Mouse (Mus musculus) neural tube, embryonic 13.5 days (tissue): ENCODE data around the gene Odf3. TPM values are rescaled to one million over a fixed set of nuclear protein-coding genes. Genes with fewer than 3 reads are reported as not detected.

Experiments
- ATAC-seq: fragments of 200-750 bp; cut with Nextera tagmentation; 2 replicates; pipeline ENCODE4 v1.8.0; 2017; ENCODE audit warnings: low read depth, mild to moderate bottlenecking, moderate TSS enrichment, moderate library complexity
- H3K27ac ChIP-seq: fragments of 300-500 bp; sonication (generic); replicated peaks from 2 replicates; pipeline ENCODE4 v1.5.1; 2015; ENCODE audit warnings: moderate library complexity, mild to moderate bottlenecking, inconsistent platforms
- H3K27me3 ChIP-seq: fragments of 300-500 bp; sonication (generic); 2 replicates; pipeline ENCODE4 v1.6.1; 2015; ENCODE audit warnings: mild to moderate bottlenecking, inconsistent platforms
- H3K36me3 ChIP-seq: fragments of 300-500 bp; sonication (generic); 2 replicates; pipeline ENCODE4 v1.6.1; 2015; ENCODE audit warnings: mild to moderate bottlenecking, inconsistent platforms
- H3K4me1 ChIP-seq: fragments of 300-500 bp; sonication (generic); replicated peaks from 2 replicates; pipeline ENCODE4 v1.6.1; 2015; ENCODE audit warnings: inconsistent platforms
- H3K4me2 ChIP-seq: fragments of 300-500 bp; sonication (generic); 2 replicates; pipeline ENCODE4 v1.6.1; 2015; ENCODE audit warnings: inconsistent platforms, mild to moderate bottlenecking, moderate library complexity
- H3K4me3 ChIP-seq: fragments of 300-500 bp; sonication (generic); 2 replicates; pipeline ENCODE4 v1.5.1; 2015; ENCODE audit warnings: mild to moderate bottlenecking, inconsistent platforms
- H3K9ac ChIP-seq: fragments of 300-500 bp; sonication (generic); 2 replicates; pipeline ENCODE4 v1.6.1; 2015; ENCODE audit warnings: moderate library complexity, mild to moderate bottlenecking, inconsistent platforms
- H3K9me3 ChIP-seq: fragments of 300-500 bp; sonication (generic); 2 replicates; pipeline ENCODE4 v1.6.1; 2016; ENCODE audit warnings: inconsistent platforms
- WGBS: fragments of 180-500 bp; shearing (Covaris S2); methylation state at CpG from one replicate; pipeline ENCODE4 v1.1.7; 2015; 5-methylcytosine and 5-hydroxymethylcytosine counted together
- polyA plus RNA-seq: library from polyadenylated mRNA; unstranded; fragments of >200 nt; fragmentation: Nextera tagmentation; extraction: Ambion mirVana; gene quantifications from 2 replicates; pipeline ENCODE4 v1.2.1, GENCODE M21; 2015

The Odf3 gene
- polyA plus RNA-seq, result not detected in 2 replicates

DNA sequence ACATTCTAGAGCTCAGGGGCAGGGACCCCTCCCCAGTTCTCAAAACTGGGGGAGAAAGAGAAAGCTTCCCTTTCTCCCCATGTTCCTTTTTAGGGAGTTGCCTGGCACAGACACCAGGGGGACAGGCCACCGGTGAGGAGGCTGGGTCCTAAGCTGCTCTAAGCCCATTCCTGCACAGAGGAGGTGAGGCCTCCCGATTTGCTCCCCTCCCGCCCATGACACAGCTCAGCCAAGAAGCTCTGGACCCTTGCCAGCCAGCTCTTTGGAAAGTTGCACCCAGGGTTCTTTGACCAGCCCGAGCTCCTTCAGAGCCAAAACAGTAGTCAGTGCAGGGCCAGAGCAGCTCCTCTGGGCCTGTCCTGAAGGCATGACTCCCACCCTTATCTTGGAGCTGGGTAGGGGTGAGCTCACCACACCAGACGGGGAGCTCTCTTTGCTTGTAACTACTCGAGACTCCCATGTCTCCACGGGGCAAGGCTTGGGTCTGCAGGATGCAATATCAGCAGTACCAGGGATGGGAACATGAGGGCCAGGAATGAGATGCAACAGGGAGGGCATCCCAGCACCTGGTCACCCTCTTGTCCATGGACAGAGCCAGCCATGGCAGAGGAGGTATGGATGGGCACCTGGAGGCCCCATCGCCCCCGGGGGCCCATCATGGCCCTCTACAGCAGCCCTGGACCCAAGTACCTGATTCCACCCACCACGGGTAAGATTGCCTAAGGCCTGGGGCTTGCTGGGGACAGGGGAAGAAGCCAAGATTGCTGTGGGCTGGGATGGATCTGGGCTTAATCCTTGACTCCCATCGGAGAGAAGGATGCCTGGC lies at the start of gene Odf3:
TSS of gene Odf3 (plus strand) at position 51 of the 826 bp plus-strand sequence.
- H3K4me3 ChIP-seq, result no peak within 1 kb of the TSS
- ATAC-seq, result no peak
- H3K4me2 ChIP-seq, result no peak within 1 kb of the TSS
- H3K4me1 ChIP-seq, result no peaks in the 10 kb centered on the region
- no peaks in the 10 kb centered on the region for H3K9me3 ChIP-seq
- H3K9ac ChIP-seq, result peak within 1 kb of the TSS; percentile 34; the same call in 1 of the 2 replicates
- peaks cover 14% of the 10 kb centered on the region for H3K27me3 ChIP-seq
- 76% methylated on average over 11 of the region's 11 CpGs for WGBS
- H3K36me3 ChIP-seq, result peaks cover 22% of the 10 kb centered on the region
- H3K27ac ChIP-seq, result no peak within 1 kb of the TSS

DNA sequence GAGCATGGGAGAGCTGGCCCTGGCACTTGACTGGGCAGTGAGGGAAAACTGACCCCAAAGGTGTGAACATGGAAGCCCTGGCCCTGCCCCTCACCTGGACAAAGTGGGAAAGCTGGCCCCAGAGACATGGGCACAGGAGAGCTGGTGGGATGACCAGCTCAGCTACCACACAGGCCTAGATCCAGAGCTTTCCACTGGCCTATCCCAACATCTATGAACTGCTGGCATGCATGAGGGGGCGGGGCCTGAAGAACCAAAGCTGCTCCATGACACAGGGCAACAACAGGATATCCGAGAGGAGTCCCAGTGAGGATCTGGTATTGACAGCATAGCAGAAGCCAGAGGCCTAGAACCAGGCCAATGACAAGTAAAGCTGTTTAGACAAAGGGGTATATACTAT lies 49.4 kb upstream of the Odf3 start:
- H3K27ac ChIP-seq, result no peak overlapping the region
- no peaks in the 10 kb centered on the region for H3K4me1 ChIP-seq
- H3K4me2 ChIP-seq, result no peak overlapping the region
- H3K9ac ChIP-seq, result no peak overlapping the region
- no peaks in the 10 kb centered on the region for H3K36me3 ChIP-seq
- 64% methylated on average over 2 of the region's 2 CpGs for WGBS
- no peak for ATAC-seq
- no peak overlapping the region for H3K4me3 ChIP-seq
- no peaks in the 10 kb centered on the region for H3K27me3 ChIP-seq
- H3K9me3 ChIP-seq, result no peaks in the 10 kb centered on the region

GRCm38 (mm10) chr7:140802629-140803028 lies 45.0 kb upstream of the Odf3 start:
- ATAC-seq, result no peak
- WGBS, result 61% methylated on average over 6 of the region's 6 CpGs
- H3K4me1 ChIP-seq, result no peaks in the 10 kb centered on the region

GRCm38 (mm10) chr7:140805704-140806103 lies 41.9 kb upstream of the Odf3 start:
- Histone ChIP-seq H3K4me3 (no peak overlapping the region), H3K4me2 (no peak overlapping the region), H3K27ac (no peak overlapping the region), H3K36me3 (peaks cover 12% of the 10 kb centered on the region), H3K4me1 (no peaks in the 10 kb centered on the region), H3K9me3 (no peaks in the 10 kb centered on the region), H3K27me3 (no peaks in the 10 kb centered on the region), H3K9ac (no peak overlapping the region)
- no peak for ATAC-seq
- 22% methylated on average over 1 of the region's 1 CpGs for WGBS

More at GRCm38 (mm10) chr7:140802629-140803028, 45.0 kb upstream of the Odf3 start:
- no peak overlapping the region for H3K4me2 ChIP-seq
- no peaks in the 10 kb centered on the region for H3K9me3 ChIP-seq
- H3K27me3 ChIP-seq, result no peaks in the 10 kb centered on the region
- H3K36me3 ChIP-seq, result peaks cover 6% of the 10 kb centered on the region
- H3K27ac ChIP-seq, result no peak overlapping the region
- H3K9ac ChIP-seq, result no peak overlapping the region
- no peak overlapping the region for H3K4me3 ChIP-seq

- Histone ChIP-seq H3K9ac (no peak overlapping the region), H3K4me3 (no peak overlapping the region), H3K36me3 (peaks cover 41% of the 10 kb centered on the region), H3K27me3 (no peaks in the 10 kb centered on the region), H3K4me1 (no peaks in the 10 kb centered on the region), H3K9me3 (no peaks in the 10 kb centered on the region), H3K4me2 (no peak overlapping the region), H3K27ac (no peak overlapping the region)
- 94% methylated on average over 6 of the region's 6 CpGs for WGBS
- no peak for ATAC-seq
Observed at GRCm38 (mm10) chr7:140810496-140810895, 37.1 kb upstream of the Odf3 start.

DNA sequence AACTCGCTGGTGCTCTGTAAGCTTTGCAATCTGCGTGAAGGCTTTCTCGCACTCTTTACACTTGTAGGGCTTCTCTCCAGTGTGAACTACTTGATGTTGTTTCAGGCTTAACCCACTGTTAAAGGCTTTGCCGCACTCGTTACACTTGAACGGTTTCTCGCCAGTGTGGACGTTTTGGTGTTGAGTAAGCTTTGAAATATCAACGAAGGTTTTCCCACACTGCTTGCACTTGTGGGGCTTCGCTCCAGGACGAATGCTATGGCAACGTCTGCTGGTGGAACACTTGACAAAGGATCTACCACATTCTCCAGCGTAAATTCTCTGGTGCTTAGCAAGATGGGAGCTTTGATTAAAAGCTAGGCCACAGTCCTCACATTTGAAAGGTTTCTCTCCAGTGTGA lies 35.9 kb upstream of the Odf3 start:
- 89% methylated on average over 13 of the region's 13 CpGs for WGBS
- H3K27me3 ChIP-seq, result no peaks in the 10 kb centered on the region
- no peak overlapping the region for H3K4me2 ChIP-seq
- no peaks in the 10 kb centered on the region for H3K9me3 ChIP-seq
- no peak for ATAC-seq
- no peaks in the 10 kb centered on the region for H3K4me1 ChIP-seq
- no peak overlapping the region for H3K27ac ChIP-seq
- no peak overlapping the region for H3K9ac ChIP-seq
- peaks cover 41% of the 10 kb centered on the region for H3K36me3 ChIP-seq
- no peak overlapping the region for H3K4me3 ChIP-seq

DNA sequence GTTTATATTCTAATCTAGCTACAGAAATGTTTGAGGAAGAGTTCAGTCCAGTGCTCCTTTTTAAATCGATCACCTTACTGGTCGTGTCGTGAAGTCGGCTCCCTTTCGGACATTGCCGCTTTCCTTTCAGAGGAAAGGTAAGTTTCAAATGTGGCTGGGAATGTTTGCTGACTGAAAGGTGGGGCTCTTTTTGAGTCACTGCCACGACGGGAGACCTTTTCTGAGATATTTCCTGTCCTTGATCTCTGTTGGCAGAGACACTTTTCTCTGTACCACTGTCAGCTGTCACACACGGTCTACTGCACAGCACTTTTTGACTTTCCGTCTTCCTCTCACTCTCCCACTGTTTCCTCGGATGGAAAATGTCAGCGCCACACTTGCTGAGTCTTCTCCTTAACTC lies 34.8 kb upstream of the Odf3 start:
- no peak overlapping the region for H3K4me3 ChIP-seq
- H3K36me3 ChIP-seq, result peaks cover 41% of the 10 kb centered on the region
- WGBS, result 92% methylated on average over 12 of the region's 12 CpGs
- H3K9me3 ChIP-seq, result no peaks in the 10 kb centered on the region
- H3K27me3 ChIP-seq, result no peaks in the 10 kb centered on the region
- ATAC-seq, result no peak
- no peak overlapping the region for H3K27ac ChIP-seq
- no peaks in the 10 kb centered on the region for H3K4me1 ChIP-seq
- H3K4me2 ChIP-seq, result no peak overlapping the region
- no peak overlapping the region for H3K9ac ChIP-seq

GRCm38 (mm10) chr7:140820173-140820572 lies 27.4 kb upstream of the Odf3 start:
- Histone ChIP-seq H3K4me1 (peaks cover 18% of the 10 kb centered on the region), H3K27me3 (0 out of 2 replicates have a peak, but pooled peaks cover 4% of the 10 kb centered on the region), H3K9ac (no peak overlapping the region), H3K4me2 (peak overlapping the region; percentile 66), H3K4me3 (0 out of 2 replicates have a peak overlapping the region, but pooled peaks have one; percentile 5), H3K9me3 (no peaks in the 10 kb centered on the region), H3K36me3 (peaks cover 11% of the 10 kb centered on the region), H3K27ac (no peak overlapping the region)
- 48% methylated on average over 4 of the region's 4 CpGs for WGBS
- ATAC-seq, result no peak

GRCm38 (mm10) chr7:140821305-140821652 lies 26.3 kb upstream of the Odf3 start:
- Histone ChIP-seq H3K4me2 (peak overlapping the region; percentile 66), H3K27ac (peak overlapping the region; percentile 90), H3K27me3 (0 out of 2 replicates have a peak, but pooled peaks cover 4% of the 10 kb centered on the region), H3K9me3 (no peaks in the 10 kb centered on the region), H3K4me1 (peaks cover 18% of the 10 kb centered on the region), H3K4me3 (peak overlapping the region; percentile 64), H3K36me3 (peaks cover 11% of the 10 kb centered on the region), H3K9ac (peak overlapping the region; percentile 78)
- ATAC-seq, result peak; percentile 68
- WGBS, result 45% methylated on average over 5 of the region's 5 CpGs

DNA sequence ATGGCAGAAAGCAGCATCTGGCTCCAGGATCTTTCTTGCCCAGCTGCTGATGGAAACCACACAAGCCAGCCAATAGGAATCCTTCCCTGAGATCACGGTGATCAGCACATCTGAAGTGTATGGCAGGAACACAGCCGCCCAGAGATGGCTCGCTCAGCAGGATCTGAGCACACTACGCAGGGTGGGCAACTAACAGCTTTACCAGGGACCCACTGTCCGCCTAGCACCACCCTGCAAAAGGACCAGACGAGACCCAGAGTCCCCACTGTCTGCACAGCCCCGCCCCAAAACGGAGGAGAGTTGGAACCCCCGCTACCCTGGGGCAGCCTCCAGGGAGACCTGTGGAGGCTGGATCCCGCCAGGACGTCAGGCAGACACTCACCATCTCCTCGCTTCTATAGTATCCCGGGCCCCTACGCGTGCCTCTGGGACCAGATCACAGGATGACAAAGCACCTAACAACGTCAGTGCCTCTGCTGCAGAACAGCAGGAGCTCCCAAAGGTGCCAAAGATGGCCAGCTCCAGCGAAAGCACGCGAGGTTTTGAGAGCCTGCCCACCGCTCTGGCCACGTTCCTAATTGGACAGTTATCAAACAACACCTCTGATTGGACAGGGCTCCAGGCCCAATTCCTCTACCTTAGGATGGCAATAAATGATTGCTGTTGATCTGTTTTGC lies 25.8 kb upstream of the Odf3 start, which contains the start of gene Zfp941:
TSS of gene Zfp941 (minus strand) at position 526 of the 677 bp plus-strand sequence.
- peaks cover 11% of the 10 kb centered on the region for H3K36me3 ChIP-seq
- no peaks in the 10 kb centered on the region for H3K9me3 ChIP-seq
- H3K4me3 ChIP-seq, result peak within 1 kb of the TSS; percentile 64
- peak; percentile 93 for ATAC-seq
- peak within 1 kb of the TSS; percentile 66 for H3K4me2 ChIP-seq
- H3K27me3 ChIP-seq, result 0 out of 2 replicates have a peak, but pooled peaks cover 4% of the 10 kb centered on the region
- WGBS, result 2% methylated on average over 21 of the region's 21 CpGs
- H3K4me1 ChIP-seq, result peaks cover 18% of the 10 kb centered on the region
- H3K9ac ChIP-seq, result peak within 1 kb of the TSS; percentile 78
- H3K27ac ChIP-seq, result peak within 1 kb of the TSS; percentile 90

DNA sequence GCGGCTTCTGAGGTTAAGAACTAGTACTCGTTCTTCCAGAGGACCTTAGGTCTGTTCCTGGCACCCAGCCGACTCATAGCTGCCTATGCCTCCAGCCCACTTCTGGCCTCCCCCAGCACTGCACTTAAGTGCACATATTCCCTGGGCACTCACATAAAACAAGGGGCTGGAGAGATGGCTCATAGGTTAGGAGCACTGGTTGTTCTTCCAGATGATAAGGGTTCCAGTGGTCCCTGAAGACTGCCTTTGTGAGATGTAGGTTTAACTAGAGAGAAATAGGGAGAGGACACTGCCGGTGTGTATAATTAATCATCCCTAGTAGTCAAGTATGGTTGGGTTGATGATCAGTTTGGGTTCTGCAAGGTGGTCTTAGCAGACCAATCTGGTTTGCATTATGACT lies 24.9 kb upstream of the Odf3 start:
- no peak for ATAC-seq
- H3K27me3 ChIP-seq, result 0 out of 2 replicates have a peak, but pooled peaks cover 4% of the 10 kb centered on the region
- H3K4me2 ChIP-seq, result no peak overlapping the region
- no peak overlapping the region for H3K4me3 ChIP-seq
- H3K4me1 ChIP-seq, result peaks cover 18% of the 10 kb centered on the region
- peaks cover 5% of the 10 kb centered on the region for H3K36me3 ChIP-seq
- no peak overlapping the region for H3K27ac ChIP-seq
- H3K9ac ChIP-seq, result no peak overlapping the region
- WGBS, result 87% methylated on average over 4 of the region's 4 CpGs
- no peaks in the 10 kb centered on the region for H3K9me3 ChIP-seq

GRCm38 (mm10) chr7:140828171-140828881 lies 19.3 kb upstream of the Odf3 start:
- Histone ChIP-seq H3K27ac (no peak overlapping the region), H3K27me3 (no peaks in the 10 kb centered on the region)

More at GRCm38 (mm10) chr7:140828171-140828881, 19.3 kb upstream of the Odf3 start:
- peak; percentile 32; the same call in 1 of the 2 replicates for ATAC-seq
- Histone ChIP-seq H3K4me1 (no peaks in the 10 kb centered on the region), H3K4me2 (no peak overlapping the region), H3K36me3 (no peaks in the 10 kb centered on the region), H3K4me3 (no peak overlapping the region), H3K9ac (no peak overlapping the region), H3K9me3 (no peaks in the 10 kb centered on the region)
- WGBS, result 49% methylated on average over 8 of the region's 8 CpGs
